Mouse (Mus musculus) spleen, embryonic (tissue): ENCODE data around the gene BC107364.
"Not testable (repeated sequence)": the region's sequence is repeated elsewhere in the genome, so short reads cannot be mapped to it uniquely, and the experiment has no call there.

Experiments used
- CTCF ChIA-PET: fragments of 350-600 bp; sonication (Branson Sonifier 250); formaldehyde crosslinking; loops from one replicate; lab custom pipeline; 2022; lab: Charles Lee

BC107364 gene

DNA sequence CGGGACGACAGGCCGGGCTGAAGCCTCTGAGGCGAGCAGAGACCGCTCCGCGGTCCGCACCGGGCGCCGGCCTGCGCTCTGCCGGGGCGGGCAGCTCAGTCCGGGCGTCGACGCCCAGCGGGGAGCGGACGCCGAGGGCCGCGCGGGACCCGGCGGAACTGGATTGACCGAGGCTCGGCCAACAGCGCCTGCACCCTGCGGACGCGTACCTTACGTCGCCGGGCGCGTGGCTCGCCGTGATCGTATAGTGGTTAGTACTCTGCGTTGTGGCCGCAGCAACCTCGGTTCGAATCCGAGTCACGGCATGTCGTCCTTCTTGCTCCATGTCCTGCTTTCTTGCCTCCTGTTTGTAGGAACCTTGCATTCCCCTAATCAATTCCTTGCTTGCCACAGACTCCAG lies at the start of gene BC107364:
Gene BC107364 (minus strand): TSS at position 45 of the 400 bp plus-strand sequence.
- CTCF ChIA-PET, result not testable (repeated sequence)

DNA sequence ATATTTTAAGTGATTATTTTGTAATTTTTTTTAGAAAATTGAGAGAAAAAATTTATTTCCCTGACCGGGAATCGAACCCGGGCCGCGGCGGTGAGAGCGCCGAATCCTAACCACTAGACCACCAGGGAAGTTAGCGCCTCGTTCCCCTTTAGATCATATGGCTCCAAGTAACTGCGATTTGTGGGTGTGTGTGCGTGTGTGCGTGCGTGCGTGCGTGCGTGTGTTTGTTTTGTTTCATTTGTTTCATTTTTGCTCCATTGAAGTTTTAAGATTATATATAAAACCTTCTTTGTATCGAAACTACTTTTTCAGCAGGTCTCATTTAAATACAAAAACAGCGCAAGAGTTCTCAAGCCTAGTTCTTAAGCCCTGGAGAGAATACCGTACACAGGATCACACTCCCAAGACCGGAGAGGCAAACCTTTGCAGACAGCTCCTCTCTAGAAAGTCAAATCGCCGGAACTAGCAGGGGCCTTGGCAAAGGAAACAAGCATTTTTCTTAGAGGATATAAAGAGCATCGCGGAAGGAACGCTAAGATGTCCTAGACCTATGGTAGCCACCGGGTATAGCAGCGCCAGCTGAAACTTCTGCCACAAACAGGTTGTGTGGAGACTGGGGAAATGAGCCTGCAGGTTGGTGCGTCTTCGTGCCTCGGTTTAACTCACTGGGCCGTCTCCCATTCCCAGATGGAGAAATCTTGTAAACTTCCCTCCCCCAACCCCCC lies 49.4 kb upstream of the BC107364 start:
- CTCF ChIA-PET, result interaction anchor here (1.0 kb wide), 1 partner anchor 76 kb away, joined by 3 read pairs; no protein-coding TSS in a partner anchor

DNA sequence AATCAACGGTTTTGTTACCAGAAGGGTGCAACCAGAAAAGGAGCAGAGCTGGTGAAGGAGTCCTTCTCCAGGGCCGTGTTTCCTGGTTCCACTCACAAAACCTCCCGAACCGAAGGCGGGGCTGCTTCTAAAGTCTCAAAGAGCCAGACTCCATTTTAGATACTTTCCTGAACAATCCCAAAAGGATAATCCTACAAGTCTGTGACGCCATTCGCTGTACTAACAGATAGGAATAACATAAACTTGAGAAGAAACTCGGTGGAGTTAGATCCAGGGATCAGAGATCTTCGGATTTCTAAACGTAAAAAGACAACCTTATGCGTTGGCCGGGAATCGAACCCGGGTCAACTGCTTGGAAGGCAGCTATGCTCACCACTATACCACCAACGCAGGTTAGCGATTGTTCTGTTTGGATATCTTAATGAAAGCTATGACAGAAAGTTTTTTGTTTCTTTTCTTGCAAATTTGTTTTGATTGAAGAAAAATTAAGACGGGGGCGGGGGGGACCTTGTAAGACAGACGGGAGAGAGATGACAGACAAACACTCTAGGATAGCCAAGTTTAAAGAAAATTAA lies 48.7 kb upstream of the BC107364 start:
- CTCF ChIA-PET, result interaction anchor here (0.6 to 1.0 kb wide), 5 partner anchors 13 to 1688 kb away, joined by 3 to 10 read pairs (median 5); no protein-coding TSS in a partner anchor

DNA sequence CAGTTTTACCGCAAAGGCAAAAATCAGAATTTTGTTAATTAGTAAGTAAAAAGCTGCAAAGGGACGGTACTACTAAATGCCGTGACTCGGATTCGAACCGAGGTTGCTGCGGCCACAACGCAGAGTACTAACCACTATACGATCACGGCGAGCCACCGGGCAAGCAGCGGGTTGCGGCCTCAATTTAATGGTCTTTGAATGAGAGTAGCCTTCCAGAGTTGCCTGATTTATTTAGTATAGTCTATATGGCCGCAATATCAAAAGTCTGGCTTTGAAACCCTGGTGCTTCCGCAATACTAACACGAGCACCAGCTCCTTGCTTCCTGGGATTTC lies 48.1 kb upstream of the BC107364 start:
- CTCF ChIA-PET, result interaction anchor here (0.6 to 0.9 kb wide), 4 partner anchors 12 to 1688 kb away, joined by 3 to 10 read pairs (median 4); no protein-coding TSS in a partner anchor

DNA sequence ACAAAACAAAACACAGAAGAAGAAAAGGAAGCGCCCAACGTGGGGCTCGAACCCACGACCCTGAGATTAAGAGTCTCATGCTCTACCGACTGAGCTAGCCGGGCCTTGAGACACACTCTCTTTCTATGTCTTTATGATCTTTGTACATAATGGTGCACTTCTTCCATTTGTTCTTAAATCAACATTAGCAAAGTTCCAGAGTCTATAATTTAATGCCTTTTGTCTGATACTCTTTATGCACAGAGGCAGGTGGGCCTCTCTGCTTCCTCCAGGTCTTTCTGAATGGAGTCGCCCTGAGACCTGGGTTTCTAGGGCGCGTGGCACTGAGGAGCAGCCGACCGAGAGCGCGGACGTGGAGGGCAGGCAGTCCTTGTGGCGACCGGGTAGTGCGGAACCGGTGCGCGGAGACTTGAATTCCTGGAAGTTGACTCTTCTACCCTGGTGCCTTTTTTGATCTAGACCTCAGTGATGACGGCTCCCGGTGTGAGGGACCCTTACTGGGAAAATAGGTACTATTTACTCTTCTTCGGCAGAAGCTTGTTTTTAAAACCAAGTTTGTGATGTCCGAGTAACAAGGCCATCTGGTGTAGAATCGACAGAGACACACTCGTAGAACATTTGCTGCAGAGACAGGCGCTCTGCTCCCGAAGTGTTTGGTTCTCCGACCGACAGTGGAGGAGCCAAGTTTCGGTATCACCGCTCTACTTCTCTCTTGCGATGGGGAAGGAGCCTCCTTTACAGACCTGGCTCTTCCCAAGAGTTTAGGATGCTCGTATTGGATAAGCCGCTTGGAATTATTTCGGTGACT lies 47.6 kb upstream of the BC107364 start:
- CTCF ChIA-PET, result interaction anchor here (0.9 kb wide), 1 partner anchor 12 kb away, joined by 3 read pairs; no protein-coding TSS in a partner anchor

DNA sequence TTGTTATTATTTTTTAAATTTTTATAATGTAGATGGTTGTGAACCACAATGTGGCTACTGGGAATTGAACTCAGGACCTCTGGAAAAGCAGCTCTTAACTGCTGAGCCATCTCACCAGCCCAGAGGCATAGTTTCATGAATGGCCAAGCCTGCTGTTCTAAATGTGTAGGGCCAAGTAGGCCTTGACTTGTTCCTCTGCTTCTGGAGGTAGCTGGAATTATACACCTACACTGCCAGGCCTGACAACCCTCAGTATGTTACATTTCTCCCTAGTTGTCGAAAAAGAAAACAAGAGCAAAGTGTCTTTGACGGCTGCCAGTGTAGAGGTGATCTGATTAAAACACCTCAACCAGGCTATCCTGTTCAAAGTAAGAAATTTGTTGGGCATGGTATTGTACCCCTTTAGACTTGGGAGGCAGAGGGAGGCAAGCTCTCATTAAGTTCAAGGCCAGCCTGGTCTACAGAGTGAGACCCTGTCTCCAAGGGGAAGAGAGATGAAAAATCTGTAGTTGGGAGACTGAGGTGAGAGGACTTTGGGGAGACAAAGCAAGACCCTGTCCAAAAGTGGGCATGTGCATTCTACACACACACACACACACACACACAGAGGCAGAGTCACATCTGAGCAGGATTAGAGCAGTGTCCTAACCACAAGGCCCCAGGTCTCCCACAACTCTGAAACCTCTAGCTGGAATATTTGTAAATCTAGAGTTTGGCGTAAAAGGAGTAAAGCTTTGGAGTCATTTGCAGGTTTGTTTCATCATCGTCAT lies 46.6 kb upstream of the BC107364 start:
- CTCF ChIA-PET, result no interaction called here

DNA sequence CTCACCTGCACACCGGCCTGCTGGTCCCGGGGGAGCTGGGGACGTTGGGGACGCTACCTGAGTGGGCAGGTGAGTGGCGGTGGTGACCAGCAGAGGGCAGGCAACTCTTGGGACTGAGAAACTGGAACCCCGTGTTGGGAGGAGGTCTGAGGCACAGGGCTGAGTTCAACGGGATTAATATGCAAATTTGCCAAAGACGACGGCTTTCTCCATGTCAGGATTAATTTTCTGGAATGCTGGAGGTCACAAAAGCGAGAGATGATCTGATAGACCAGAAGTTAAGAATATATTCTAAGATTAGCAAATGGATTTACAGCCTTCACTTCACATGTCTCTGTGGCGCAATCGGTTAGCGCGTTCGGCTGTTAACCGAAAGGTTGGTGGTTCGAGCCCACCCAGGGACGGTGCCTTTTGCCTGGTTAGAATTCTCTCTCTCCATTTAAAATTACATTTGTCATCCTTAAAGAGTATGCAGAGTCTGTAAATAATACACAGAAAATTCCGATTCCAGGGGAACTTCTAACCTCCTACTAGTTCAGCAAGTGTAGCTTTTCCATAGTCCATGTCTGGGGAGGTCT lies 45.4 kb upstream of the BC107364 start:
- CTCF ChIA-PET, result no interaction called here

DNA sequence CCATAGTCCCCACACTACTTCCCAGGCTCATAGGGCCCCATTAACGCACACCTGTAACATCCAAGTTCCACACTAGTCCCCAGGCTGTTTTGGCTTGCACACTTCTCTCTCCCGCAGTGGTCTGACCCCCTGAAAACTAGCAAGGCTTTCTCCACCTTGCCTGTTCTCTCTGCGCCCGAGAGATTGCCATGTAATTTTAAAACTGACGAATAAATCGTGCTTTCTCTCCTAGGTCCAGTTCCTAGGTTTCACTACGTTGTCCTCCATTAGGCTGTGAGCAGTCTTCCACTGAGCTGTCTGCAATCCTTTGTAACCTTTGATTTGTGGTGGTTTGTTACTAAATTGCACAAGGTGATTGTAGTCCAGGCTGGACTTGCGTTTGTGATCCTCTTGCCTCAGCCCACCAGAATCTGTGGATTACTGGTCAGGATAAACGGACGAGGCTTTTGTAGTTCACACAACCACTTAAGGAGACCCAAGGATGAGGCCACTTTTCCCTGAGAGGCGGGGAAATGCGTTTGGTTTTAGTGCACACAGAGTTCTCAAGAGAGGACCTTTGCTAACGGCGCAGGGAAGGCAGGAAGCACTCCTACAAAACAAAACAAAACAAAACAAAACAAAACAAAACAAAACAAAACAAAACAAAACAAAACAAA lies 44.6 kb upstream of the BC107364 start:
- CTCF ChIA-PET, result not testable (repeated sequence)

DNA sequence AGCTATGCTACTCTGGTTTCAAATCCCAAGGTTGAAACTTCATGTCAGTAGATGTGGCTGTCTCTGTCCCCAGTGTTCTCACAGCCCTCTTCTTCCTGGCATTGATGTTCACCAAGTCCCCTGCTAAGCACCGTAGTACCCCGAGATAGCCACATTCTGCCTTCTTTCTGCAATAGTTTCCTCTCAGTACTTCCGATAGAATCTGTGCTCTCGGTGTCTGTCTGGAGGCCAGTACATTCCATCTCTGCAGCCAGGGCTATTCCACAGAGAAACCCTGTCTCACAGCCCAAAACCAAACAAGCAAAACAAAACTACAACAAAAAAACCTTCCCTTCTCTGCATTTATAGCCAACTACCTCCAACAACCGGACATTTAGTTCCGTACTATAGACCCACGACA lies 44.1 kb upstream of the BC107364 start:
- CTCF ChIA-PET, result no interaction called here

DNA sequence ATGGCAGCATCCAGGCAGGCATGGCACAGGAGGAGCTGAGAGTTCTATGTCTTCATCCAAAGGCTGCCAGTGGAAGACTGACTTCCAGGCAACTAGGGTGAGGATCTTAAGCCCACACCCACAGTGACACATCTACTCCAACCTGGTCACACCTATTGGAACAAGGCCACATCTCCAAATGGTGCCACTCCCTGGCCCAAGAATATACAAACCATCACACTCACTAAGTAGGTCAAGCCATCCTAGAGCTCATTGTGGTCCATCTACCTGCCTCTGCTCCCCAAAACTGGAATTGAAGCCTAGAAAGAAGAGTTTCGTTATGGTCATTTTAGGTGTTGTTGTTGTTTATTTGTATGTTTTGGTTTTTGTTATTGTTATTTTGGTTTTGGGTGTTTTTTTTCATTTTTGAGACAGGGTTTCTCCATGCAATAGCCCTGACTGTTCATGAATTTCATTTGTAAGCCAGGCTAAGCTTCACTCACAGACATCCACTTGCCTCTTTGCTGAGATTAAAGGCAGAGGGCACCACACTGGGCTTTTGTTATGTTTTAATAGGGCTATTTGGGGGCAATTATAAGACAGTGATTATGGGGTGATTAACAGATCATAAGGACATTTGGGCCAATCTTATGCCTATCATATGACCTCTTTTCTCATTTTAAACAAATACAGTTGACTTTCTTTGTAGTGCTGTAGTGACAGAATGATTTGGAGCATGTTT lies 43.5 kb upstream of the BC107364 start:
- CTCF ChIA-PET, result interaction anchor here (0.7 kb wide), 1 partner anchor 755 kb away, joined by 3 read pairs; no protein-coding TSS in a partner anchor

DNA sequence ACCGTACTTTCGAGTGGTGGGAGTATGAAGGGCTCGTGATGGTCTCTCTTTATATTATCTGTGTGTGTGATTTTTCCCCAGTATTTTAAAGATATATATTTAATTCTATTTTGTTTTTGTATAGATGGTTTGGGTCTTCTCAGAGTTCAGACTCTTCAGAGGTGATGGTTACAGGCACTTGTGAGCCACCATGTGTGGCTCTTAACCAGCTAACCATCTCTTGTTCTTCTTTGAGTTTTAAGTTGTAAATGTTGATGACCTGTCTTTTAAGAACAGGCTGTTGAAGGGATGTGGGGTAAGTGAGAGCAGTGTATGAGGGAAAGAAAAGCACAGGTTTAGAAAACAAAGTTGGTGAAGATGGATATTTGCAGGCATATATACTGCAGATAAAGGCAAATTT lies 42.8 kb upstream of the BC107364 start:
- CTCF ChIA-PET, result interaction anchor here (0.7 kb wide), 1 partner anchor 754 kb away, joined by 3 read pairs; no protein-coding TSS in a partner anchor

DNA sequence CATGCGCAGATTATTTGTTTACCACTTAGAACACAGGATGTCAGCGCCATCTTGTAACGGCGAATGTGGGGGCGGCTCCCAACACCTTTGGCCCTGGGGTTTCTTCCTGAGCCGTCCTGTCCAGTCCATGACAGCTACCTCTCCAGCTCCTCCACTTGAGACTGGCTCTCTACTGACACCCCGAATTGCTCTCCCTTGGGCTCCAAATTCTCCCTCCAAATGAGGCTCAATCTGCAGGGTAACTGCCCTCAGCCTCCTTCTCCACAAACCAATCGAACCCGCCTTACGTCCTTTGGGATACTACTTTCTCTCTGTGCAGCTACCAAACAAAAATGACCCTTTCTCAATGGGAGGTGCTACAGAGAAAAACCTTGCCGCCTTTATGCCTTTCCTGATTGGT lies 42.4 kb upstream of the BC107364 start:
- CTCF ChIA-PET, result not testable (repeated sequence)

DNA sequence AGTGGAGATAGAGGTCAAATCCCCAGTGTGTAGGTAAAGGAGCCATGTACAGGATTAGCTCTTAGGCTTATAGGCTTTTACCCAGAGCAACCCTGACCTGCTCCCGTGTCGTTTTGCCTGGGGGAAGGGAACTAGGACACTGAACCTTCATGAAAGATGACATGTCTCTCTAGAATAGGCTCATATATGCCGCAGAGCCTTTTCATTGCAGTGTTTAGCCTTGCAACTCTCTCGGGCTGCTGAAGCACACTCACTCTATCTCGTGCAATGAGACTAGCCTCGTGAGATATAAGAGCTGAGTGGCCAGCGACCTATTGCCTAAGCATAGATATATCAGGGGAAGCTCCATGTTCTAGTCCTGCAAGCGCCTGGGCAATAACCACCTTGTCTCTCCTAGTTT lies 37.5 kb upstream of the BC107364 start:
- CTCF ChIA-PET, result not testable (repeated sequence)

DNA sequence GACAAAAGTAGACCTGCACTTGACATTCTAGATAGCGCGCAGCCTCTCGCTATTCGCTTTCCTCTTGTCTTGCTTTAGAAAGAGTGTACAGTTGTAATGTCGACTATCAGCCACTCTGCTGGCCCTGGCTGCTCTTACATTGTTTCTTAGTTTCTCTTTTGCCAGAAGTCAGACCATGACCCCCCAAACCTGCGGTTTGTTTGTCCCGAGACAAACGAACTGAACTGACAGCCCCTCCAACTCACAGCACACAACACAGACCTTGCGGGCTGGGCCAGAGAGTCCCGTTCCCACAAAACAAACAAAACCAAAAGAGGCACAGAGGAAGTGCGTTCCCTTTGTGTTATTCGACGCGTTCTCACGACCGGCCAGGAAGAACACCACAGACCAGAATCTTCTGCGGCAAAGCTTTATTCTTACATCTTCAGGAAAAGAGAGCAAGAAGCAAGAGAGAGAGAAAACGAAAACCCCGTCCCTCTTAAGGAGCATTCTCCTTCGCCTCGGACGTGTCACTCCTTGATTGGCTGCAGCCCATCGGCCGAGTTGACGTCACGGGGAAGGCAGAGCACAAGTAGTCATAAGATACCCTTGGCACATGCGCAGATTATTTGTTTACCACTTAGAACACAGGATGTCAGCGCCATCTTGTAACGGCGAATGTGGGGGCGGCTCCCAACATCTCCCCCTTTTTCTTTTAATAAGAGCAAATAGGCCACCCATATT lies 37.0 kb upstream of the BC107364 start:
- CTCF ChIA-PET, result not testable (repeated sequence)

DNA sequence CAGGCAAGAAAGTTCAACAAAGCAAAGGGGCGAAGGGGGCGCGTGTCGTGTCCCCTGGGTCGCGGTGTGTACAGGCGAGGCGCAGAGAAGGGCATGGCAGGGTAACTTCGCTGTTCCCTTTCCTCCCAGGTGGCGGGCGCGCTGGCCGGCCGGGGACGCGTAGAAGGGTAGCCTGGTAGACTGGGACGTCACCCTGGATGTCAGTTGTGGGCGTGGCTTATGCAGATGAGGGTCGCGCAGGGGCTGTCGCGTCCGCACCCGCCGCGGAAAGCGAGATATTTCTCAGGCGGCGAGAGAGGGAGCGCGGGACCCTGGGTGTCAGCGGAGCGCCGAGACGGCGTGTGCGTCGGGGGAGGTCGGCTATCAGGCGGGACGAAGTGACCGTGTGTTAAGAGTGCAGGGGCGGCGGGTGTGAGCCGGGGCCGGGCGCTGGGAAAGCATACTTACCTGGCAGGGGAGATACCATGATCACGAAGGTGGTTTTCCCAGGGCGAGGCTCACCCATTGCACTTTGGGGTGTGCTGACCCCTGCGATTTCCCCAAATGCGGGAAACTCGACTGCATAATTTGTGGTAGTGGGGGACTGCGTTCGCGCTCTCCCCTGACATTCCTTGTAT lies 36.3 kb upstream of the BC107364 start:
- CTCF ChIA-PET, result interaction anchor here (0.5 kb wide), 1 partner anchor 12 kb away, joined by 3 read pairs; no protein-coding TSS in a partner anchor

DNA sequence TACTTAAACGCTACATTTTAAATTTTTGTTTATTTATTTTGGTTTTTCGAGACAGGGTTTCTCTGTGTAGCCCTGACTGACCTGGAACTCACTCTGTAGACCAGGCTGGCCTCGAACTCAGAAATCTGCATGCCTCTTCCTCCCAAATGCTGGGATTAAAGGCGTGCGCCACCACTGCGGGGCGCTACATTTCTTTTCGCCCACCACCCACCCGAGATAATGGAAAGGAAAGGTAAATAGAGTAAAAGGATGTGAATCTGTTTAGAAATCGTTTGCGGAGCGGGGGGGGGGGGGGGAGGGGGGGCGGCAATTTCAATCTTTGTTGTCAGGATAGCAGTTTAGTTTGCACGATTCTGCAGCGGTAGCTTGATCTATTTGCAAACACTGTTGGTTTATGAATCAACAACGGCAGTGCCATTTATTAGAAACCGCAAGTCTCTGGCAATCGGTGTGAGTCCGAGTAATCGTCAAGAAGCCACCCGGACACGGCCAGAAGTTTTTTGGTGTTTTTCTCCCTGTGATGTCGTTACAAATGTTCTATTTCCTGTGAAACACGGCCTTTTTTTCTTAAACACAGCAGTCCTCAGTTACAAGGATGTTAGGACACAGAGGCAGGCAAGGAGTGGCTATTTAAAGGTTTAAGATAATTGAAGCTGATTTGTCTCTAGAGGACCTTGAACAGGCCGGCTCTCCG lies 35.6 kb upstream of the BC107364 start:
- CTCF ChIA-PET, result interaction anchor here (0.5 kb wide), 2 partner anchors 12 to 13 kb away, joined by 3 read pairs; no protein-coding TSS in a partner anchor

DNA sequence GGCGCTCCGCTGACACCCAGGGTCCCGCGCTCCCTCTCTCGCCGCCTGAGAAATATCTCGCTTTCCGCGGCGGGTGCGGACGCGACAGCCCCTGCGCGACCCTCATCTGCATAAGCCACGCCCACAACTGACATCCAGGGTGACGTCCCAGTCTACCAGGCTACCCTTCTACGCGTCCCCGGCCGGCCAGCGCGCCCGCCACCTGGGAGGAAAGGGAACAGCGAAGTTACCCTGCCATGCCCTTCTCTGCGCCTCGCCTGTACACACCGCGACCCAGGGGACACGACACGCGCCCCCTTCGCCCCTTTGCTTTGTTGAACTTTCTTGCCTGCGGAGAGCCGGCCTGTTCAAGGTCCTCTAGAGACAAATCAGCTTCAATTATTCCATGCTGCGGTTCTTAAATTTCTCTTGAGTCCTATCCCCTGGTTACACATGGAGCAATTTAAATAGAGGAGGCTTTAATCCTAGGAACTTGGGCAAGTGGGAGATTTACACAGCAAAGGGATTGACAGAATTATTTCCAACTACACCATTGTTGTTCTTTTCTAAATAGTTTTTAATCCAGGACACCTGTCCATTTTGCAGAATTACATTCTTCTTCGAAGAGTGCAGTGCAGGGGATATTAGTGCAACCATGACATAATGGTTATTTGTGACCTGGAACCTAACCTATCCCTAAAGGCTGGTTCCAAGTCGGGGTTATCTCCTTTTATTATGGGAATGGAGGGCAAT lies 34.9 kb upstream of the BC107364 start:
- CTCF ChIA-PET, result interaction anchor here (0.5 kb wide), 1 partner anchor 13 kb away, joined by 3 read pairs; no protein-coding TSS in a partner anchor
